9 mouse cellular contexts compared by ENCODE assay signal in genomic region chr5:122302810-122303745, GRCm38 (mm10). TPM values are rescaled to one million over a fixed set of nuclear protein-coding genes. Genes with fewer than 3 reads are reported as not detected.
DNase-seq lines count a peak whose midpoint lies in the region; ATAC-seq and TF ChIP-seq lines count a peak whose summit lies in the region.
"Had no signal": no experiment of that assay in that cellular context is flagged by ENCODE, and none has a peak within 500 bp of the region (broad histone marks: within the 10 kb centered on the region; RNA-seq: fewer than 3 reads in every experiment).

No protein-coding gene starts in this region.

- peaks cover under 1% of the 10 kb centered on the region for H3K36me3 ChIP-seq in heart, embryonic 15.5 days
- H3K36me3 ChIP-seq in embryonic facial prominence, embryonic 14.5 days (ENCODE audit: control insufficient read depth, insufficient read depth, low read length), result 0 out of 2 replicates have a peak, but pooled peaks cover 1% of the 10 kb centered on the region
- peaks cover 4% of the 10 kb centered on the region; the same call in 1 of the 2 replicates for H3K36me3 ChIP-seq in liver, postnatal 0 days (replicated peaks; ENCODE audit: insufficient read depth, low read length)
- H3K36me3 ChIP-seq: embryonic facial prominence, embryonic 12.5 days had no signal

- no peak overlapping the region for H3K4me2 ChIP-seq in heart, embryonic 15.5 days
- H3K4me2 ChIP-seq in embryonic facial prominence, embryonic 14.5 days (ENCODE audit: low read depth, low read length), result no peak overlapping the region
- peak overlapping the region; percentile 16; the same call in 1 of the 2 replicates for H3K4me2 ChIP-seq in liver, postnatal 0 days (ENCODE audit: low read depth, low read length)
- H3K4me2 ChIP-seq: embryonic facial prominence, embryonic 12.5 days had no signal

- TF ChIP-seq CTCF in liver, postnatal 0 days (IDR thresholded peaks at IDR 0.05; ENCODE audit: low read depth), result peak; percentile 71

- no peaks in the 10 kb centered on the region for H3K9me3 ChIP-seq in heart, embryonic 15.5 days (replicated peaks)
- H3K9me3 ChIP-seq in embryonic facial prominence, embryonic 14.5 days (ENCODE audit: control insufficient read depth, low read length), result no peaks in the 10 kb centered on the region
- no peaks in the 10 kb centered on the region for H3K9me3 ChIP-seq in liver, postnatal 0 days (ENCODE audit: low read length)
- H3K9me3 ChIP-seq: embryonic facial prominence, embryonic 12.5 days had no signal

- TF ChIP-seq EP300 in liver, postnatal 0 days (IDR thresholded peaks at IDR 0.05; ENCODE audit: low read depth), result no peak

- no peak overlapping the region for H3K4me3 ChIP-seq in heart, embryonic 15.5 days
- H3K4me3 ChIP-seq in embryonic facial prominence, embryonic 14.5 days (ENCODE audit: low read depth, low read length), result no peak overlapping the region
- H3K4me3 ChIP-seq in liver, postnatal 0 days (ENCODE audit: low read depth, low read length), result no peak overlapping the region
- H3K4me3 ChIP-seq: embryonic facial prominence, embryonic 12.5 days had no signal

- peak overlapping the region; percentile 25 for H3K27ac ChIP-seq in heart, embryonic 15.5 days
- peak overlapping the region; percentile 66 for H3K27ac ChIP-seq in embryonic facial prominence, embryonic 14.5 days (replicated peaks; ENCODE audit: low read depth, low read length)
- H3K27ac ChIP-seq in liver, postnatal 0 days (ENCODE audit: low read depth), result peak overlapping the region; percentile 92
- H3K27ac ChIP-seq: embryonic facial prominence, embryonic 12.5 days had no signal

- peaks cover 48% of the 10 kb centered on the region for H3K4me1 ChIP-seq in heart, embryonic 15.5 days (replicated peaks)
- H3K4me1 ChIP-seq in embryonic facial prominence, embryonic 14.5 days (ENCODE audit: control insufficient read depth, insufficient read depth, low read length), result peaks cover 37% of the 10 kb centered on the region
- peaks cover 40% of the 10 kb centered on the region for H3K4me1 ChIP-seq in liver, postnatal 0 days (ENCODE audit: insufficient read depth)

- no peak for DNase-seq in heart, adult 9 months (ENCODE audit: low spot score in 2 of 2)
- DNase-seq in 416B (ENCODE audit: low read depth), result peak; percentile 75
- no peak for DNase-seq in embryonic facial prominence, embryonic 14.5 days (ENCODE audit: low spot score)
- peak; percentile 64 for DNase-seq in liver, postnatal 0 days
- no peak for DNase-seq in spleen, postnatal 36 days (ENCODE audit: low spot score in 2 of 2)
- no peak for DNase-seq in layer of hippocampus, postnatal 25 days (ENCODE audit: extremely low spot score in 1 of 2, low spot score in 1 of 2)
- DNase-seq in spleen, adult 18-20 months, result no peak

- peak; percentile 38; the same call in 1 of the 2 replicates for ATAC-seq in heart, embryonic 15.5 days (replicated peaks; ENCODE audit: insufficient number of reproducible peaks, insufficient read depth, low FRiP score, low read depth)
- ATAC-seq in embryonic facial prominence, embryonic 14.5 days (ENCODE audit: low read depth), result peak; percentile 55; the same call in 1 of the 2 replicates
- peak; percentile 74 for ATAC-seq in liver, postnatal 0 days

- WGBS in heart, embryonic 15.5 days, result 51% methylated on average over 17 of the region's 17 CpGs
- 51% methylated on average over 17 of the region's 17 CpGs for WGBS in embryonic facial prominence, embryonic 14.5 days
- WGBS in liver, postnatal 0 days (ENCODE audit: insufficient replicate concordance), result 42% methylated on average over 17 of the region's 17 CpGs

- H3K9ac ChIP-seq in heart, embryonic 15.5 days, result no peak overlapping the region
- 0 out of 2 replicates have a peak overlapping the region, but pooled peaks have one; percentile 11 for H3K9ac ChIP-seq in embryonic facial prominence, embryonic 14.5 days (ENCODE audit: low read depth, low read length)
- H3K9ac ChIP-seq in liver, postnatal 0 days (replicated peaks), result peak overlapping the region; percentile 11; the same call in 1 of the 2 replicates
- H3K9ac ChIP-seq: embryonic facial prominence, embryonic 12.5 days had no signal

- H3K27me3 ChIP-seq in heart, embryonic 15.5 days, result no peaks in the 10 kb centered on the region
- no peaks in the 10 kb centered on the region for H3K27me3 ChIP-seq in embryonic facial prominence, embryonic 14.5 days (replicated peaks; ENCODE audit: control insufficient read depth, insufficient read depth, low read length)
- H3K27me3 ChIP-seq in liver, postnatal 0 days (ENCODE audit: insufficient read depth, low read length), result no peaks in the 10 kb centered on the region
- H3K27me3 ChIP-seq: embryonic facial prominence, embryonic 12.5 days had no signal

RNA-seq across cellular contexts. Expression of gene Pptc7, which starts 18.9 kb away (rescaled TPM):
- 11.9 and 12.2 TPM in 2 replicates for polyA plus RNA-seq in heart, embryonic 15.5 days (2015; fragmentation: Nextera tagmentation; extraction: Ambion mirVana)
- 7.9 and 8.1 TPM in 2 replicates for polyA plus RNA-seq in embryonic facial prominence, embryonic 14.5 days (2014; fragmentation: Nextera tagmentation; extraction: Ambion mirVana)
- polyA plus RNA-seq in liver, postnatal 0 days (2015; fragmentation: Nextera tagmentation; extraction: Ambion mirVana), result 4.4 and 5.6 TPM in 2 replicates
- 10 to 100 TPM; 36.5 to 42.5 TPM for total RNA-seq in layer of hippocampus, postnatal 25 days (2021)

RNA-seq across cellular contexts. Expression of gene Tctn1, which starts 38.8 kb away (rescaled TPM):
- polyA plus RNA-seq in heart, embryonic 15.5 days (2015; fragmentation: Nextera tagmentation; extraction: Ambion mirVana), result 2.5 and 3.3 TPM in 2 replicates
- polyA plus RNA-seq in embryonic facial prominence, embryonic 14.5 days (2014; fragmentation: Nextera tagmentation; extraction: Ambion mirVana), result 5.1 and 7.3 TPM in 2 replicates
- polyA plus RNA-seq in liver, postnatal 0 days (2015; fragmentation: Nextera tagmentation; extraction: Ambion mirVana), result 1.1 and 1.2 TPM in 2 replicates
- total RNA-seq in layer of hippocampus, postnatal 25 days (2021), result 10 to 100 TPM; 11.8 to 12.3 TPM

RNA-seq across cellular contexts. Expression of gene Rad9b, which starts 51.0 kb away (rescaled TPM):
- polyA plus RNA-seq in heart, embryonic 15.5 days (2015; fragmentation: Nextera tagmentation; extraction: Ambion mirVana), result 7.2 and 8.0 TPM in 2 replicates
- 8.0 and 9.8 TPM in 2 replicates for polyA plus RNA-seq in embryonic facial prominence, embryonic 14.5 days (2014; fragmentation: Nextera tagmentation; extraction: Ambion mirVana)
- 2.7 and 3.0 TPM in 2 replicates for polyA plus RNA-seq in liver, postnatal 0 days (2015; fragmentation: Nextera tagmentation; extraction: Ambion mirVana)
- total RNA-seq in layer of hippocampus, postnatal 25 days (2021), result 1 to 10 TPM; 3.4 to 4.0 TPM

RNA-seq across cellular contexts. Expression of gene Vps29, which starts 51.1 kb away (rescaled TPM):
- polyA plus RNA-seq in heart, embryonic 15.5 days (2015; fragmentation: Nextera tagmentation; extraction: Ambion mirVana), result 177 and 206 TPM in 2 replicates
- polyA plus RNA-seq in embryonic facial prominence, embryonic 14.5 days (2014; fragmentation: Nextera tagmentation; extraction: Ambion mirVana), result 211 and 218 TPM in 2 replicates
- 93.1 and 104 TPM in 2 replicates for polyA plus RNA-seq in liver, postnatal 0 days (2015; fragmentation: Nextera tagmentation; extraction: Ambion mirVana)
- 100 to 1,000 TPM; 206 to 217 TPM for total RNA-seq in layer of hippocampus, postnatal 25 days (2021)

Comparison
In these comparisons a context has a peak if more than half of its experiments do, and no peak if none do; other contexts are left out.
1. H3K27ac ChIP-seq: peak in every context shown above with its lines; median percentile 92 in liver, postnatal 0 days; 66 in embryonic facial prominence, embryonic 14.5 days; 25 in heart, embryonic 15.5 days.
2. DNase-seq: peak in 416B (single experiment) and liver, postnatal 0 days (single experiment); none in heart, adult 9 months (0 of 2), embryonic facial prominence, embryonic 14.5 days (single experiment), spleen, postnatal 36 days (0 of 2), layer of hippocampus, postnatal 25 days (0 of 2) and spleen, adult 18-20 months (0 of 2).
3. Peak in every context shown above with its lines, with median percentiles within 50 percentile points of each other: ATAC-seq.